Mouse (Mus musculus) CH12.LX (cell line): ENCODE measurements at regions not wholly inside any gene's neighbourhood (a gene's known extent, or its start where the extent isn't known, plus 50 kb on each side); places are given as distances from the start of the nearest gene placed in this dataset.

ENCODE experiments used
- BHLHE40 ChIP-seq: IDR thresholded peaks from 2 replicates; pipeline ENCODE4 v1.6.1; 2011; ENCODE audit warnings: mild to moderate bottlenecking, low read depth, low read length, improper control_type of control experiment
- CTCF ChIP-seq, 2 experiments: IDR thresholded peaks in 1 of 2; conservative IDR thresholded peaks in 1 of 2; 2 replicates each; pipeline ENCODE4 v1.5.1; 2011 to 2012; ENCODE audit warnings: low read depth in 2 of 2, low read length in 2 of 2, improper control_type of control experiment in 1 of 2, inconsistent platforms in 1 of 2, mild to moderate bottlenecking in 1 of 2, moderate library complexity in 1 of 2
- ELF1 ChIP-seq: IDR thresholded peaks from 2 replicates; pipeline ENCODE4 v1.6.1; 2014; ENCODE audit warnings: low read depth, mild to moderate bottlenecking, inconsistent platforms, low read length, improper control_type of control experiment
- EP300 ChIP-seq: IDR thresholded peaks from 2 replicates; pipeline ENCODE4 v1.6.1; 2011; ENCODE audit warnings: low read length, improper control_type of control experiment
- GABPA ChIP-seq: IDR thresholded peaks from 2 replicates; pipeline ENCODE4 v1.6.1; 2012; ENCODE audit warnings: low read depth, low read length, improper control_type of control experiment, inconsistent platforms; ENCODE audit not compliant: insufficient replicate concordance
- POLR2A ChIP-seq: IDR thresholded peaks from 2 replicates; pipeline ENCODE4 v1.6.1; 2011; ENCODE audit warnings: low read depth, mild to moderate bottlenecking, improper control_type of control experiment, low read length
- TBP ChIP-seq: conservative IDR thresholded peaks from 2 replicates; pipeline ENCODE4 v1.6.1; 2011; ENCODE audit warnings: low read depth, low read length, improper control_type of control experiment
- ZC3H11A ChIP-seq: IDR thresholded peaks from 2 replicates; pipeline ENCODE4 v1.6.1; 2012; ENCODE audit warnings: low read depth, mild to moderate bottlenecking, inconsistent platforms, low read length, improper control_type of control experiment

GRCm38 (mm10) chr14:60525284-60525962 is 108.4 kb upstream of the Spata13 start:
- TF ChIP-seq GABPA = no peak
- TF ChIP-seq ZC3H11A = peak; percentile 71
- no peak for TF ChIP-seq ELF1
- TF ChIP-seq EP300 = no peak
- TF ChIP-seq BHLHE40 = no peak
- peak; percentile 77 to 89 for TF ChIP-seq CTCF (conservative IDR thresholded peaks at IDR 0.05 in 1 of 2, IDR thresholded peaks at IDR 0.05 in 1 of 2; ENCODE audit: low read depth in 2 of 2, low read length in 2 of 2)
- no peak for TF ChIP-seq POLR2A
- TF ChIP-seq TBP = no peak
